Mouse (Mus musculus) cerebellum, postnatal 25 days (tissue): ENCODE data around the gene Ifnlr1.
A peak's percentile ranks its signal among the peaks of the same experiment; 100 is the strongest.
"Not testable (repeated sequence)": the region's sequence is repeated elsewhere in the genome, so short reads cannot be mapped to it uniquely, and the experiment has no call there.

Experiments used
- DNase-seq, 2 experiments: peaks; one replicate each; pipeline ENCODE4 v3.0.0; 2021; ENCODE audit warnings: mixed read lengths in 2 of 2

The Ifnlr1 gene

GRCm38 (mm10) chr4:135686568-135686953 lies 474 bp downstream of the Ifnlr1 start:
- DNase-seq: no peak

- DNase-seq: no peak
These were observed 3.7 kb downstream of the Ifnlr1 start for GRCm38 (mm10) chr4:135689797-135690196.

GRCm38 (mm10) chr4:135690241-135690640 lies 4.2 kb downstream of the Ifnlr1 start:
- DNase-seq: no peak

GRCm38 (mm10) chr4:135692916-135693315 lies 6.8 kb downstream of the Ifnlr1 start:
- DNase-seq: no peak

- DNase-seq: no peak
These were observed 12.4 kb downstream of the Ifnlr1 start for GRCm38 (mm10) chr4:135698498-135698897.

GRCm38 (mm10) chr4:135703497-135703896 lies 17.4 kb downstream of the Ifnlr1 start:
- DNase-seq: no peak

GRCm38 (mm10) chr4:135704016-135704415 lies 17.9 kb downstream of the Ifnlr1 start:
- DNase-seq: no peak

GRCm38 (mm10) chr4:135706045-135706444 lies 20.0 kb downstream of the Ifnlr1 start:
- no peak for DNase-seq

- DNase-seq: peak; percentile 81 to 86
These were observed 23.0 kb downstream of the Ifnlr1 start for GRCm38 (mm10) chr4:135709072-135709564.

GRCm38 (mm10) chr4:135709621-135710020 lies 23.5 kb downstream of the Ifnlr1 start:
- DNase-seq: no peak

GRCm38 (mm10) chr4:135710392-135710791 lies 24.3 kb downstream of the Ifnlr1 start:
- no peak for DNase-seq

GRCm38 (mm10) chr4:135714776-135715175 lies 28.7 kb downstream of the Ifnlr1 start:
- DNase-seq: peak in 1 of 2 experiments; percentile 56

GRCm38 (mm10) chr4:135716438-135716837 lies 30.4 kb downstream of the Ifnlr1 start:
- DNase-seq: not testable (repeated sequence)

GRCm38 (mm10) chr4:135722540-135723290 lies 36.6 kb downstream of the Ifnlr1 start:
- no peak for DNase-seq

- peak; percentile 20 to 26 for DNase-seq
These were observed 40.3 kb downstream of the Ifnlr1 start for GRCm38 (mm10) chr4:135726416-135726815.

- DNase-seq: no peak
These were observed 41.7 kb downstream of the Ifnlr1 start, which contains the start of gene Il22ra1 for GRCm38 (mm10) chr4:135727817-135728216. TSS of gene Il22ra1 (plus strand) at chr4:135728172.

GRCm38 (mm10) chr4:135730204-135730603 lies 44.1 kb downstream of the Ifnlr1 start:
- DNase-seq: peak; percentile 64 to 66

GRCm38 (mm10) chr4:135730951-135731350 lies 44.9 kb downstream of the Ifnlr1 start:
- no peak for DNase-seq

- no peak for DNase-seq
These were observed 47.8 kb downstream of the Ifnlr1 start for GRCm38 (mm10) chr4:135733901-135734300.

GRCm38 (mm10) chr4:135736903-135737302 lies 50.8 kb downstream of the Ifnlr1 start:
- no peak for DNase-seq

GRCm38 (mm10) chr4:135738237-135738636 lies 52.1 kb downstream of the Ifnlr1 start:
- DNase-seq: no peak

- no peak for DNase-seq
These were observed 53.1 kb downstream of the Ifnlr1 start for GRCm38 (mm10) chr4:135739148-135739547.

- no peak for DNase-seq
These were observed 53.6 kb downstream of the Ifnlr1 start for GRCm38 (mm10) chr4:135739672-135740071.

GRCm38 (mm10) chr4:135743520-135743919 lies 57.4 kb downstream of the Ifnlr1 start:
- no peak for DNase-seq
